Mouse (Mus musculus): Measurements from ENCODE around the gene Ttc22.

DNA sequence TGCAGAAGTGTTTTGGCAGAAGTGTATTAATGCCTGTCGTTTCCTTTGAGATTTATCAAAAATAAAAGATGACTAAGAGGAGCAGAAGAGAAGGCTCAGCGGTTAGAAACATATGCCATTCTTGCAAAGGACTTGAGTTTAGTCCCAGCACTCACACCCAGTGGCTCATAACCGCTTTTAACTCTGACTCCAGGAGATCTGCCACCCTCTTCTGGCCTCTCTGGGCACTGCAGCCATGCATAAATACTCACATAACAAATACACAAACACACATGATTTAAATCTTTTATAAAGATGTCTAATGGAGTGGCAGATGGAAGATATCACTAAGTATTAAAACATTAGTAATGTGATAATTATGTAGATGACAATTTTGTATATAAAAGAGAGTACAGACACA, 26.0 kb upstream of the Ttc22 start:
- TF ChIP-seq CTCF (conservative IDR thresholded peaks at IDR 0.05; ENCODE audit: insufficient read depth, insufficient read length, low read depth, low read length), result peak; percentile 52
- no peak for TF ChIP-seq POLR2A (IDR thresholded peaks at IDR 0.05; ENCODE audit: low read depth, low read length)

Data from kidney, adult 2 months (tissue).